Mouse (Mus musculus) kidney, embryonic 14.5 days (tissue): ENCODE results near the gene Rps19. TPM values are rescaled to one million over a fixed set of nuclear protein-coding genes. Genes with fewer than 3 reads are reported as not detected.

Experiments used
- ATAC-seq: fragments of 200-750 bp; cut with Nextera tagmentation; 2 replicates; pipeline ENCODE4 v1.8.0; 2017; ENCODE audit warnings: moderate number of reproducible peaks, mild to moderate bottlenecking, moderate TSS enrichment, moderate library complexity; ENCODE audit not compliant: low FRiP score, low TSS enrichment
- H3K27ac ChIP-seq: fragments of 300-500 bp; sonication (generic); 2 replicates; pipeline ENCODE4 v1.5.1; 2014; ENCODE audit warnings: low read depth, mild to moderate bottlenecking, low read length, moderate library complexity, mixed read lengths
- H3K27me3 ChIP-seq: fragments of 300-500 bp; sonication (generic); 2 replicates; pipeline ENCODE4 v1.6.1; 2014; ENCODE audit warnings: mild to moderate bottlenecking, low read length; ENCODE audit not compliant: control insufficient read depth, insufficient read depth
- H3K36me3 ChIP-seq: fragments of 300-500 bp; sonication (generic); 2 replicates; pipeline ENCODE4 v1.6.1; 2014; ENCODE audit warnings: low read length, mixed read lengths; ENCODE audit not compliant: control insufficient read depth, insufficient read depth
- H3K4me1 ChIP-seq: fragments of 300-500 bp; sonication (generic); 2 replicates; pipeline ENCODE4 v1.6.1; 2014; ENCODE audit warnings: low read length, mixed read lengths; ENCODE audit not compliant: control insufficient read depth, insufficient read depth
- H3K4me2 ChIP-seq: fragments of 300-500 bp; sonication (generic); replicated peaks from 2 replicates; pipeline ENCODE4 v1.6.1; 2014; ENCODE audit warnings: low read depth, mild to moderate bottlenecking, low read length
- H3K4me3 ChIP-seq: fragments of 300-500 bp; sonication (generic); 2 replicates; pipeline ENCODE4 v1.5.1; 2014; ENCODE audit warnings: mild to moderate bottlenecking, low read length
- H3K9ac ChIP-seq: fragments of 300-500 bp; sonication (generic); 2 replicates; pipeline ENCODE4 v1.6.1; 2014; ENCODE audit warnings: low read depth, mild to moderate bottlenecking, low read length, moderate library complexity
- H3K9me3 ChIP-seq: fragments of 300-500 bp; sonication (generic); 2 replicates; pipeline ENCODE4 v1.6.1; 2016; ENCODE audit warnings: low read length; ENCODE audit not compliant: control insufficient read depth
- WGBS: fragments of 180-500 bp; shearing (Covaris S2); extraction: QIAGEN DNeasy Blood & Tissue Kit; methylation state at CpG from one replicate; pipeline ENCODE4 v1.1.7; 2014; 5-methylcytosine and 5-hydroxymethylcytosine counted together
- polyA plus RNA-seq: library from polyadenylated mRNA; unstranded; fragments of >200 nt; fragmentation: Nextera tagmentation; extraction: Ambion mirVana; gene quantifications from 2 replicates; pipeline ENCODE4 v1.2.1, GENCODE M21; 2014

The Rps19 gene
- polyA plus RNA-seq, 1 experiment from 2014 or later: 2,731 TPM

DNA sequence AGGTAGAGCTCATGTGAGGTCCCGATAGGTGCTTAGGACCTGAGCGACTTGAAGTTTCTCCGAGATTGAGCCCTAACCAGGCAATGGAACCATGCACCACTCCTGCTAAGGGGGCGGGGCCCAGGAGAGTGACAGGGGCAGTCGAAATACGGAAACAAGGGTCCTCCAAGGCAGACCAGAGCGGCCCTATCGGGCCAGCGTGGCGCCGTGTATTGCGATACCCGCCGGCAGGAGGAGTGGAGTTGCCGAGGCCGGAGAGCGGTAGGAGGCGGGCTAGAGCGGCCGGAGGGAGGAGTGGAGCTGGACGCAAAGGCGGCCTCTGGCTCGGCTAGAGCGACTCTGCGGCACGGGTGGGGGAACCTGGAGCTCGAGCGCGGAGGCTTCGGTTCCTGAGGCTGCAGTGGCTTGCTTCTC is 19.9 kb downstream of the Rps19 start:
- peak overlapping the region; percentile 55 for H3K4me2 ChIP-seq
- H3K4me3 ChIP-seq: peak overlapping the region; percentile 73
- peak overlapping the region; percentile 30 for H3K27ac ChIP-seq
- WGBS: 0% methylated on average over 29 of the region's 30 CpGs
- ATAC-seq: peak; percentile 95
- H3K9me3 ChIP-seq: no peaks in the 10 kb centered on the region
- H3K4me1 ChIP-seq: peaks cover 23% of the 10 kb centered on the region
- H3K9ac ChIP-seq: peak overlapping the region; percentile 74
- H3K27me3 ChIP-seq: no peaks in the 10 kb centered on the region
- H3K36me3 ChIP-seq: peaks cover 10% of the 10 kb centered on the region; the same call in 1 of the 2 replicates

DNA sequence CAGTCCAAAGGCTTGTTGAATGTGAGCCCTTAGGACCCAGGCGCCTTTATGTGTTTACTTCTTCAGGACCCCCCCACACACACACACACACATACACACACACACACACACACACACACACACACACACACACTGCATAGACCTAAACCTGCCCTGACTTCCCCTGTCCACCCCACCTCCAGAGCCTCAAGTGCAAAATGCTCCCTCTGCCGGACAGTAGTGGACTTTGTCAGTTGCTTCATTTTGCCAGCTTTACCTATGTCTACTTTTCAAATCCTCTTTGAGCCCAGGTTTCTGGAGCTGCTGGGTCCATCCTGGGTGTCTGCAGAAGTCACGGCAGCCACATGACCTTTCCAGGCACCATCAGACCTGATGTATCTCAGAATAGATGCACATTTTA is 20.8 kb downstream of the Rps19 start:
- H3K4me2 ChIP-seq: peak overlapping the region; percentile 55
- peak overlapping the region; percentile 74; the same call in 1 of the 2 replicates for H3K9ac ChIP-seq
- H3K4me1 ChIP-seq: peaks cover 23% of the 10 kb centered on the region
- H3K4me3 ChIP-seq: peak overlapping the region; percentile 73
- H3K27ac ChIP-seq: peak overlapping the region; percentile 30; the same call in 1 of the 2 replicates
- H3K27me3 ChIP-seq: no peaks in the 10 kb centered on the region
- peaks cover 18% of the 10 kb centered on the region; the same call in 1 of the 2 replicates for H3K36me3 ChIP-seq
- ATAC-seq: no peak
- no peaks in the 10 kb centered on the region for H3K9me3 ChIP-seq
- 14% methylated on average over 3 of the region's 3 CpGs for WGBS

DNA sequence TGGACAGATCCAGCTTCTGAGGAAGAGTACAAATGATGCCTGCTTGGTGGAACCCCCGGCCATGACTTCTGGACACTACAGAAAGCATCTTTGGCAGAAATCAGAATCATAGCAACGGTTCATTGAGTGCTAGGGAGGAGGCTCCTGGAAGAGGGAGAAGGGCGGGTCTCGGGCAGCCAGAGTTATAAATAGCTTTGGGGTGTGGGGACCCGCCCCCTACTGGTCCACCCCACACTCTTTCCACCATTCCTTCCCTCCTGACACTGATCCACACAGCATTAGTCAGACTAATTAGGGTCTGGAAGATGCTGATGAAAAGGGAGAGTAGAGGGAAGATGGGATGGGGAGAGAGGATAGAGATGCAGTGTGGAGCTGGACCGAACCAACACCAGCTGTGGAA is 22.4 kb downstream of the Rps19 start:
- 21% methylated on average over 6 of the region's 6 CpGs for WGBS
- no peak overlapping the region for H3K9ac ChIP-seq
- H3K9me3 ChIP-seq: no peaks in the 10 kb centered on the region
- H3K27ac ChIP-seq: no peak overlapping the region; the same call in 1 of the 2 replicates
- no peaks in the 10 kb centered on the region for H3K27me3 ChIP-seq
- no peak overlapping the region for H3K4me2 ChIP-seq
- peaks cover 23% of the 10 kb centered on the region for H3K4me1 ChIP-seq
- no peak overlapping the region for H3K4me3 ChIP-seq
- ATAC-seq: no peak
- peaks cover 25% of the 10 kb centered on the region; the same call in 1 of the 2 replicates for H3K36me3 ChIP-seq

DNA sequence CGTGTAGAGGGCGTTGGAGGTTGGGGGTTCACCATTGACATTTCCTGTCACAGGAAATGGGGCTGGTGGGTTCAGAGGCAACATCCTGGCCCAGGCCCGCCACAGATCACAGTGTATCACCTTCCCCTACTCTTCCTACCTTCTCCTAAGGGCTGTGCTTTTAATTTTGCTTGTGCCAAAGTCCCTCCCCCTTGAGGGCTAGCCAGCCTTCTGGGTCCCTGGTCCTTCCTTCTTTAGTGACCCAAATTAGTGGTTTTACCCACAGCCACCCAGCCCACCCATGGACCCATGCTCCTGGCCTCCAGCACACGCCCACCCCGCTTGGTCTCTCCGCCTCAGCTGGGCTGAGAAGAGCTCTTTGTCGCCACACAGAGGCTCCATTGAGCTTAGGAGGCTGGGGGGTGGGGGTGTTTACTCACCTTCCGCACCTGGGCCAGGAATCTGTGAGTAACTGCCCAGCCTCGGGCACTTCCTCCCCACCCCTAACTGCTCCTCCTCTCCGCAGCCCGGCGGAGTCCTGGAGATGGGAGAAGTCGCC is 23.1 kb downstream of the Rps19 start:
- H3K4me1 ChIP-seq: peaks cover 18% of the 10 kb centered on the region
- 0 out of 2 replicates have a peak overlapping the region, but pooled peaks have one; percentile 3 for H3K4me2 ChIP-seq
- H3K4me3 ChIP-seq: no peak overlapping the region
- no peaks in the 10 kb centered on the region for H3K27me3 ChIP-seq
- H3K9me3 ChIP-seq: no peaks in the 10 kb centered on the region
- ATAC-seq: no peak
- H3K9ac ChIP-seq: no peak overlapping the region
- WGBS: 21% methylated on average over 13 of the region's 13 CpGs
- H3K27ac ChIP-seq: peak overlapping the region; percentile 42; the same call in 1 of the 2 replicates
- H3K36me3 ChIP-seq: peaks cover 32% of the 10 kb centered on the region; the same call in 1 of the 2 replicates

DNA sequence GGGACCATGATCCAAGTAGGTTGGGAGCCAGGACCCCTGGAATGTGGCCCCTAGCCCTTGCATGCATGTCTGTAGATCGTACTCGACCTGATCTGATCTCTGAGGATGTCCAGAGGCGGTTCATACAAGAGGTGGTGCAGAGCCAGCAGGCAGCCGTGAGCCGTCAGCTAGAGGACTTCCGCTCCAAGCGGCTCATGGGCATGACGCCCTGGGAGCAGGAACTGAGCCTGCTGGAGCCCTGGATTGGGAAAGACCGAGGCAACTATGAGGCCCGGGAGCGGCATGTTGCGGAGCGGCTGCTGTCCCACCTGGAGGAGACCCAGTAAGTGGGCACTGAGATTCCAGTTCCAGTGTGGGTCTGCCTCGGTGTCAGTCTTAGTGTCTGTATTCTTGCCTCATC is 28.3 kb downstream of the Rps19 start:
- H3K4me1 ChIP-seq: no peaks in the 10 kb centered on the region
- no peak overlapping the region for H3K9ac ChIP-seq
- H3K27ac ChIP-seq: no peak overlapping the region
- H3K27me3 ChIP-seq: no peaks in the 10 kb centered on the region
- H3K4me3 ChIP-seq: no peak overlapping the region
- peaks cover 53% of the 10 kb centered on the region; the same call in 1 of the 2 replicates for H3K36me3 ChIP-seq
- ATAC-seq: no peak
- no peak overlapping the region for H3K4me2 ChIP-seq
- H3K9me3 ChIP-seq: no peaks in the 10 kb centered on the region
- WGBS: 91% methylated on average over 14 of the region's 14 CpGs

DNA sequence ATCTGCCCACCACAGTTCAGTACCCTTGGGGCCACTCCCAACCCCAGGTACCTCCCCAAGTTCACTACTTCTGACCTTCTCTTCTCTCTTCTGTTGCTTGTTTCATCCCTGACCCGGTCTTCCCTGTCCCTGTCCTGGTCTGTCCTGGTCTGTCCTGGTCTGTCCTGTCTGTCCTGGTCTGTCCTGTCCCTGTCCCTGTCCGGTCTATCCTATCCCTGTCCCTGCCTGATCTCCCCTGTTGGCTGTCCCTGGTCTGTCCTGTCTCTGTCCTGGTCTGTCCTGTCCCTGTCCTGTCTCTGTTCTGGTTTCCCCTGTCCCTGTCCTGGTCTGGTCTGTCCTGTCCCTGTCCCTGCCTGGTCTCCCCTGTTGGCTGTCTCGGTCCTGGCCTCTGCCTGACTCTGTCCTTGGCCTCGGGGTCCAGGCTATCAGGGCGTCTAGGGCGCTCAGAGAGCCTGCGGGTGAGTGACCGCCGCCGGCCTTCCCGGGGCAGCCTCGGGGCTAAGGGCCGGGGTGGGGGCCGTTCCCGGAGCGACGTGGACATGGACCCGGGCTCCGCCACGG is 34.7 kb downstream of the Rps19 start:
- Histone ChIP-seq H3K4me2 (no peak overlapping the region), H3K9ac (no peak overlapping the region), H3K4me1 (no peaks in the 10 kb centered on the region), H3K27ac (no peak overlapping the region), H3K9me3 (no peaks in the 10 kb centered on the region), H3K27me3 (no peaks in the 10 kb centered on the region), H3K36me3 (peaks cover 65% of the 10 kb centered on the region), H3K4me3 (no peak overlapping the region)
- no peak for ATAC-seq
- 90% methylated on average over 20 of the region's 20 CpGs for WGBS

DNA sequence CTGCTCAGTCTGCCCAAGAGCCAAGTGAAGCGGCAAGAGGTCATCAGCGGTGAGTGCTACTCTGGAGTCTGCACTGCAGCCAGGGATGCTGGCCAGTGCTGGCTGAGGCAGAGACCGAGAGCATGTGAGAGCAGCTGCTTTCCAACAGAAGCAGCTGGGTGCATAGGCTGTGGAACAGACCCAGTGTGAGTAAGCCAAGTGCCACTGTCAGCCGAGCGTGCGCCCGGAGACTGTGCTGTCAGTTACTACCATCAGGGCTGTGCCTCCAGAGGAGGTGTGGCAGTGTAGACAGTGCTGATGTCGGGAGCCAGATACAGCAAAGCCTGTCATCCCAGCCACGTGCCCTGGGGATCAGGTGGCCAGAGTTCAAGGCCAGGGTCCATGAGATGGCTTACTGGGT is 35.6 kb downstream of the Rps19 start:
- Histone ChIP-seq H3K4me3 (no peak overlapping the region), H3K9ac (no peak overlapping the region), H3K36me3 (peaks cover 74% of the 10 kb centered on the region), H3K4me2 (no peak overlapping the region), H3K4me1 (no peaks in the 10 kb centered on the region), H3K27me3 (no peaks in the 10 kb centered on the region), H3K9me3 (no peaks in the 10 kb centered on the region), H3K27ac (no peak overlapping the region)
- 91% methylated on average over 9 of the region's 9 CpGs for WGBS
- no peak for ATAC-seq

DNA sequence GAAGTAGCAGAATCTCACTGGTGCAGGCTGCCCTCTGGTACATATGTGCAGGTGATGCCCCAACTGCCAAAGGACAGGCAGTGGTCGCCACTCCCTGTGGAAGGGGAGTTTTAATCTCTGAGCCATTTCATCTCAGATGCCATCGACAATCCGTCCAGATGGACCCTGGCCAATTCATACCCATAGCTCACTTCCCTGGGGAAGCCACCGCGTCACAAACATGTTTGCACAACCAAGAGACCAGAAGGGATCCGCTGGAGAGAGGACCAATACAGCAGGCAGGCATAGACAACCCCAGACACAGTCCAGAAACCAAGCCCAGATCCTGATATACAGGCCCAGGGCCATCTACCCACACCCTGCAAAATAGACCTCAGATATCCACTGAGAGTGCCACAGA is 46.3 kb downstream of the Rps19 start:
- peaks cover 21% of the 10 kb centered on the region for H3K36me3 ChIP-seq
- H3K9ac ChIP-seq: peak overlapping the region; percentile 23; the same call in 1 of the 2 replicates
- H3K9me3 ChIP-seq: no peaks in the 10 kb centered on the region
- ATAC-seq: no peak
- WGBS: 68% methylated on average over 6 of the region's 6 CpGs
- H3K4me3 ChIP-seq: no peak overlapping the region
- H3K27me3 ChIP-seq: peaks cover 55% of the 10 kb centered on the region
- H3K4me1 ChIP-seq: peaks cover 10% of the 10 kb centered on the region; the same call in 1 of the 2 replicates
- no peak overlapping the region for H3K27ac ChIP-seq
- no peak overlapping the region for H3K4me2 ChIP-seq

DNA sequence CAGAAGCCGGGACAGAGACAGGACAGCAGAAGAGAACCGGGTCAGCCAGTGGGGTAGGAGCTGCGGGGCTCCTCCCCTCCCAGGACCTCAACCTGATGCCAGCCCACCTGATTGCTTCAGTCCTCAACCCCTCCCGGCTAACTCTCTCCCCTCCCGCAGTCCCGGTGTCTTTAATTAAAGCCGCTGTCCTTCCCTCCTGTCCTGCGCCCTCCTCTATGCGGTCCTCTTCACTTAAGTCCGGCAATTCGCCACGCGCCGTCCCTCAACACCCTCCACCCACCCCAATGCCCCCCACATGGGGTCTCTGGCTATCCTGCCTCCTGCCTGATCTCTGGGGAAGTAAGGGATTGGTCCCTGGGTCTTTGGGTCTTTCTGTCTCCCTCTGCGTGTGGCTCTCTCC is 47.5 kb downstream of the Rps19 start:
- H3K4me1 ChIP-seq: peaks cover 10% of the 10 kb centered on the region; the same call in 1 of the 2 replicates
- peaks cover 55% of the 10 kb centered on the region for H3K27me3 ChIP-seq
- ATAC-seq: no peak
- H3K4me2 ChIP-seq: no peak overlapping the region
- no peak overlapping the region for H3K27ac ChIP-seq
- no peaks in the 10 kb centered on the region for H3K9me3 ChIP-seq
- H3K36me3 ChIP-seq: 0 out of 2 replicates have a peak, but pooled peaks cover 10% of the 10 kb centered on the region
- no peak overlapping the region for H3K9ac ChIP-seq
- 1% methylated on average over 15 of the region's 15 CpGs for WGBS
- no peak overlapping the region for H3K4me3 ChIP-seq
